8 mouse cellular contexts compared by ENCODE assay signal in the genomic region with DNA sequence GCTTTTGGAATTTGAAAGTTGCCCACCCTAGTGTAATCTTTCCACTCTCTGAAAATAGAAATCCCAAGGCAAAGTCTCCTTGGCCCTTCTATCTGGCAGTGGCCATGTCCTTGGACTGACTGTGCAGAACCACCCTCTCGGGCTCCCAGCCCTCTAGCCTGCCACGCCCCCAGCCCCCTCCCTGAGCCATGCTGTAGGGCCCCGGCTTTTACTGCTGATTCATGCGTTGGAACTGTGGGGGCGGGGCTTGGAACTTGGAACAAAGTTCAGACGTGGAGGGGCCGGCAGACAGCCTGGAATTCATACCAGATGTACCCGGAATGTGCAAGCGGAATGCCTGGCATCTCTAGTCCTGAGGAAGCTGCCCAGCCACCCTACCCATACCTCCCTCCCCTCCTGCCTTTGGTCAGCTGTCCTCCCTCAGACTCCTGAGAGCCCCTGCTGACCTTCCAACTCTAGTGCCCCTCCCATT. TPM values are rescaled to one million over a fixed set of nuclear protein-coding genes. Genes with fewer than 3 reads are reported as not detected.
DNase-seq lines count a peak whose midpoint lies in the region; ATAC-seq and TF ChIP-seq lines count a peak whose summit lies in the region.

No protein-coding gene starts in this region.

- peaks cover 4% of the 10 kb centered on the region; the same call in 1 of the 2 replicates for H3K79me2 ChIP-seq in liver, adult 2 months (ENCODE audit: control insufficient read depth, insufficient read depth, low read length)
- H3K79me2 ChIP-seq in myocyte (ENCODE audit: control insufficient read depth, insufficient read depth): peaks cover 37% of the 10 kb centered on the region

- H3K9ac ChIP-seq in intestine, postnatal 0 days (ENCODE audit: low read depth, low read length): peak overlapping the region; percentile 92; the same call in 1 of the 2 replicates
- H3K9ac ChIP-seq in liver, adult 2 months (ENCODE audit: low read depth, low read length): peak overlapping the region; percentile 87
- peak overlapping the region; percentile 48; the same call in 1 of the 2 replicates for H3K9ac ChIP-seq in stomach, embryonic 15.5 days

- peak overlapping the region; percentile 91 for H3K4me2 ChIP-seq in intestine, postnatal 0 days (replicated peaks; ENCODE audit: low read depth)
- H3K4me2 ChIP-seq in myocyte (ENCODE audit: low read depth): peak overlapping the region; percentile 99
- H3K4me2 ChIP-seq in stomach, embryonic 15.5 days: peak overlapping the region; percentile 98

- no peak for TF ChIP-seq CTCF in intestine, postnatal 0 days (IDR thresholded peaks at IDR 0.05; ENCODE audit: low read depth)
- no peak for TF ChIP-seq CTCF in liver, adult 2 months (IDR thresholded peaks at IDR 0.05; ENCODE audit: low read depth, low read length)

- H3K27me3 ChIP-seq in intestine, postnatal 0 days (replicated peaks; ENCODE audit: control insufficient read depth, insufficient read depth, low read length): no peaks in the 10 kb centered on the region
- H3K27me3 ChIP-seq in liver, adult 2 months (ENCODE audit: control insufficient read depth, insufficient read depth, low read length): no peaks in the 10 kb centered on the region
- no peaks in the 10 kb centered on the region for H3K27me3 ChIP-seq in myocyte (ENCODE audit: control insufficient read depth, insufficient read depth, insufficient read length)
- H3K27me3 ChIP-seq in stomach, embryonic 15.5 days (replicated peaks): no peaks in the 10 kb centered on the region

- H3K4me1 ChIP-seq in intestine, postnatal 0 days (replicated peaks; ENCODE audit: control insufficient read depth, insufficient read depth, low read length): 0 out of 2 replicates have a peak, but pooled peaks cover 16% of the 10 kb centered on the region
- H3K4me1 ChIP-seq in liver, adult 2 months (ENCODE audit: control insufficient read depth, insufficient read depth, low read length): peaks cover 35% of the 10 kb centered on the region
- H3K4me1 ChIP-seq in stomach, embryonic 15.5 days: peaks cover 37% of the 10 kb centered on the region

- TF ChIP-seq POLR2A in liver, adult 2 months (IDR thresholded peaks at IDR 0.05; ENCODE audit: extremely low read depth, insufficient read depth, low read length): peak; percentile 34; the same call in 1 of the 2 replicates
- TF ChIP-seq POLR2A in myocyte (IDR thresholded peaks at IDR 0.05; ENCODE audit: insufficient read length, low read depth): peak; percentile 84

- H3K36me3 ChIP-seq in intestine, postnatal 0 days (ENCODE audit: control insufficient read depth, insufficient read depth): peaks cover 19% of the 10 kb centered on the region
- H3K36me3 ChIP-seq in liver, adult 2 months (ENCODE audit: control insufficient read depth, insufficient read depth, low read length): peaks cover 25% of the 10 kb centered on the region
- peaks cover 37% of the 10 kb centered on the region for H3K36me3 ChIP-seq in myocyte (ENCODE audit: control insufficient read depth, insufficient read depth)
- H3K36me3 ChIP-seq in stomach, embryonic 15.5 days: peaks cover 10% of the 10 kb centered on the region; the same call in 1 of the 2 replicates

- peak; percentile 53 for ATAC-seq in intestine, postnatal 0 days
- peak; percentile 64 for ATAC-seq in stomach, embryonic 15.5 days (ENCODE audit: insufficient read depth, low FRiP score, low read depth)

- peak; percentile 51 to 60 for DNase-seq in left cerebral cortex, adult 18-20 months (ENCODE audit: low spot score in 2 of 2)
- DNase-seq in left cerebral cortex, adult 11 months (ENCODE audit: low spot score): no peak
- peak; percentile 84 for DNase-seq in embryo, embryonic 11.5 days (ENCODE audit: low read depth, low spot score)
- peak; percentile 99 for DNase-seq in heart, adult 11 months
- DNase-seq in liver, adult 2 months (ENCODE audit: extremely low read depth, low read depth, low spot score): peak; percentile 91

- peak overlapping the region; percentile 97 for H3K27ac ChIP-seq in intestine, postnatal 0 days (ENCODE audit: low read depth, low read length)
- peak overlapping the region; percentile 97 for H3K27ac ChIP-seq in liver, adult 2 months (replicated peaks; ENCODE audit: insufficient read depth, low read depth, low read length)
- peak overlapping the region; percentile 94 for H3K27ac ChIP-seq in stomach, embryonic 15.5 days

- peak overlapping the region; percentile 36 for H3ac ChIP-seq in myocyte (ENCODE audit: control insufficient read depth, insufficient read length)

- peak overlapping the region; percentile 87 for H3K4me3 ChIP-seq in intestine, postnatal 0 days (ENCODE audit: low read depth, low read length)
- peak overlapping the region; percentile 91 for H3K4me3 ChIP-seq in liver, adult 2 months (ENCODE audit: insufficient read depth, low read depth, low read length)
- H3K4me3 ChIP-seq in myocyte: peak overlapping the region; percentile 98
- H3K4me3 ChIP-seq in stomach, embryonic 15.5 days (replicated peaks): peak overlapping the region; percentile 83

- WGBS in intestine, postnatal 0 days: 2% methylated on average over 9 of the region's 9 CpGs
- WGBS in liver, adult 2 months: under 1% methylated on average over 9 of the region's 9 CpGs
- 3% methylated on average over 9 of the region's 9 CpGs for WGBS in stomach, embryonic 15.5 days

- H3K9me3 ChIP-seq in intestine, postnatal 0 days (ENCODE audit: control insufficient read depth): no peaks in the 10 kb centered on the region
- no peaks in the 10 kb centered on the region for H3K9me3 ChIP-seq in stomach, embryonic 15.5 days

TF ChIP-seq in myocyte, 11 proteins besides CTCF, POLR2A, EP300 and RAD21:
- TF ChIP-seq CEBPB (IDR thresholded peaks at IDR 0.05; ENCODE audit: insufficient read depth, poor library complexity, severe bottlenecking) (no peak), USF1 (IDR thresholded peaks at IDR 0.05; ENCODE audit: low read depth) (peak; percentile 50), TCF3 (IDR thresholded peaks at IDR 0.05; ENCODE audit: insufficient read length, low read depth) (peak; percentile 42), E2F4 (IDR thresholded peaks at IDR 0.05; ENCODE audit: insufficient read depth) (no peak), SRF (IDR thresholded peaks at IDR 0.05; ENCODE audit: control insufficient read depth, insufficient read length, low read depth) (no peak), MYOG (IDR thresholded peaks at IDR 0.05; ENCODE audit: control insufficient read depth in 1 of 3, insufficient read depth in 1 of 3, insufficient read length in 2 of 3, low read depth in 2 of 3) (peak; percentile 63 to 93 (median 74)), TCF12 (IDR thresholded peaks at IDR 0.05; ENCODE audit: insufficient read depth, poor library complexity, severe bottlenecking) (peak; percentile 25), REST (IDR thresholded peaks at IDR 0.05; ENCODE audit: insufficient read depth, insufficient read length) (no peak), MAX (IDR thresholded peaks at IDR 0.05; ENCODE audit: low read depth) (no peak), MYOD1 (IDR thresholded peaks at IDR 0.05; ENCODE audit: control insufficient read depth in 1 of 3, insufficient read length in 2 of 3, low read depth in 2 of 3) (peak; percentile 17 to 85 (median 66)), POLR2AphosphoS2 (IDR thresholded peaks at IDR 0.05; ENCODE audit: insufficient read length, low read depth) (peak; percentile 96)

RNA-seq across cellular contexts. Expression of gene Tlcd2, which starts 1.4 kb away (rescaled TPM):
- under 1 TPM; 0.91 to 1.00 TPM for total RNA-seq in left cerebral cortex, adult 18-20 months (2021)
- polyA plus RNA-seq in intestine, postnatal 0 days (2015; fragmentation: Nextera tagmentation; extraction: Ambion mirVana): 52.7 and 53.9 TPM in 2 replicates
- total RNA-seq in liver, adult 2 months (2014; rRNA removed): 121 and 238 TPM in 2 replicates
- 237 and 265 TPM in 2 replicates for polyA plus RNA-seq in liver, adult 2 months (2012; rRNA removed)
- 2.9 TPM for polyA plus RNA-seq in myocyte (2012; fragmentation: generic; extraction: Trizol)
- polyA plus RNA-seq in stomach, embryonic 15.5 days (2015; fragmentation: Nextera tagmentation; extraction: Ambion mirVana): 19.7 and 22.3 TPM in 2 replicates

RNA-seq across cellular contexts. Expression of gene Wdr81, which starts 8.4 kb away (rescaled TPM):
- total RNA-seq in left cerebral cortex, adult 18-20 months (2021): 10 to 100 TPM; 18.7 to 19.4 TPM
- polyA plus RNA-seq in intestine, postnatal 0 days (2015; fragmentation: Nextera tagmentation; extraction: Ambion mirVana): 8.8 and 9.9 TPM in 2 replicates
- total RNA-seq in liver, adult 2 months (2014; rRNA removed): 14.4 and 30.4 TPM in 2 replicates
- polyA plus RNA-seq in liver, adult 2 months (2012; rRNA removed): 20.3 and 21.5 TPM in 2 replicates
- polyA plus RNA-seq in myocyte (2012; fragmentation: generic; extraction: Trizol): 17.3 TPM
- 6.0 and 6.4 TPM in 2 replicates for polyA plus RNA-seq in stomach, embryonic 15.5 days (2015; fragmentation: Nextera tagmentation; extraction: Ambion mirVana)

RNA-seq across cellular contexts. Expression of gene Serpinf2, which starts 23.5 kb away (rescaled TPM):
- total RNA-seq in left cerebral cortex, adult 18-20 months (2021): under 1 TPM in 1 of 2 experiments, not detected in 1; 0.35 TPM
- 2.7 and 4.0 TPM in 2 replicates for polyA plus RNA-seq in intestine, postnatal 0 days (2015; fragmentation: Nextera tagmentation; extraction: Ambion mirVana)
- 687 and 824 TPM in 2 replicates for total RNA-seq in liver, adult 2 months (2014; rRNA removed)
- 1,567 and 1,654 TPM in 2 replicates for polyA plus RNA-seq in liver, adult 2 months (2012; rRNA removed)
- 0.06 TPM for polyA plus RNA-seq in myocyte (2012; fragmentation: generic; extraction: Trizol)
- polyA plus RNA-seq in stomach, embryonic 15.5 days (2015; fragmentation: Nextera tagmentation; extraction: Ambion mirVana): 50.0 and 64.1 TPM in 2 replicates

RNA-seq across cellular contexts. Expression of gene Prpf8, which starts 23.7 kb away (rescaled TPM):
- 100 to 1,000 TPM; 128 to 134 TPM for total RNA-seq in left cerebral cortex, adult 18-20 months (2021)
- polyA plus RNA-seq in intestine, postnatal 0 days (2015; fragmentation: Nextera tagmentation; extraction: Ambion mirVana): 15.4 and 15.5 TPM in 2 replicates
- 72.8 and 102 TPM in 2 replicates for total RNA-seq in liver, adult 2 months (2014; rRNA removed)
- polyA plus RNA-seq in liver, adult 2 months (2012; rRNA removed): 59.4 and 63.3 TPM in 2 replicates
- polyA plus RNA-seq in myocyte (2012; fragmentation: generic; extraction: Trizol): 93.0 TPM
- polyA plus RNA-seq in stomach, embryonic 15.5 days (2015; fragmentation: Nextera tagmentation; extraction: Ambion mirVana): 49.9 and 58.6 TPM in 2 replicates

RNA-seq across cellular contexts. Expression of gene Serpinf1, which starts 40.4 kb away (rescaled TPM):
- total RNA-seq in left cerebral cortex, adult 18-20 months (2021): 10 to 100 TPM; 12.6 to 12.7 TPM
- polyA plus RNA-seq in intestine, postnatal 0 days (2015; fragmentation: Nextera tagmentation; extraction: Ambion mirVana): 20.7 and 21.4 TPM in 2 replicates
- total RNA-seq in liver, adult 2 months (2014; rRNA removed): 810 and 1,243 TPM in 2 replicates
- polyA plus RNA-seq in liver, adult 2 months (2012; rRNA removed): 891 and 972 TPM in 2 replicates
- 911 TPM for polyA plus RNA-seq in myocyte (2012; fragmentation: generic; extraction: Trizol)
- polyA plus RNA-seq in stomach, embryonic 15.5 days (2015; fragmentation: Nextera tagmentation; extraction: Ambion mirVana): 49.5 and 62.5 TPM in 2 replicates

Comparison
In these comparisons a context has a peak if more than half of its experiments do, and no peak if none do; other contexts are left out.
1. RNA of gene Serpinf2, which starts 23.5 kb away (polyA plus RNA-seq): 1,567 to 1,654 TPM in liver, adult 2 months; 50.0 to 64.1 TPM in stomach, embryonic 15.5 days, 2.7 to 4.0 TPM in intestine, postnatal 0 days and 0.06 TPM in myocyte (single experiment); every median in the first group is over 10 times any median in the second.
2. Peak in every context shown above with its lines, with median percentiles within 50 percentile points of each other: H3K27ac ChIP-seq, H3K4me2 ChIP-seq, H3K4me3 ChIP-seq and H3K9ac ChIP-seq.